Mouse (Mus musculus): ENCODE data around the gene Pank2. TPM values are rescaled to one million over a fixed set of nuclear protein-coding genes. Genes with fewer than 3 reads are reported as not detected.
"Not testable (repeated sequence)": the region's sequence is repeated elsewhere in the genome, so short reads cannot be mapped to it uniquely, and the experiment has no call there.

The Pank2 gene
- polyA plus RNA-seq, 1 experiment from 2014 or later = 23.6 TPM

DNA sequence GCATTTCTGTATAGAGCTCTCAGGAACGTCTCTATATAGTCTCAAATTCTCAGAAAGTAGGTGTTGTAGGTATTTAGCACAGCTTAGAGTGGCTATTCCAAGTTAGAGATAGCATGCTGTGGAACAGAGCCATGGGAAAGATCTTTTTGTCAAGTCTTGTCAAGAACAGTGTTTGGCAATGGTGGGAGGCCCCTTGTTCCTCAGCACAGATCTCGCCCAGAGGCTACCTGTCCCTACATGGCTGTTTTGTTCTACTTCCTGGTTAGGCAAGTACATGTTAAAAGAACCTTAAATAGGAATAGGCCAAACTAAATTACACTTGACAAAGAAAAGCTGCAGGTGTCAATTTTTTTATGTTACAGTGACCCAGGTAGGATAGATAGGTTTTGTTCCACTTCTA lies 38.2 kb downstream of the Pank2 start:
- no peak overlapping the region for H3K4me3 ChIP-seq (replicated peaks)
- H3K9ac ChIP-seq (replicated peaks) = no peak overlapping the region
- no peak overlapping the region for H3K4me2 ChIP-seq
- no peak for ATAC-seq (ENCODE audit: low FRiP score)
- no peak overlapping the region for H3K27ac ChIP-seq (replicated peaks)
- no peaks in the 10 kb centered on the region for H3K4me1 ChIP-seq
- peaks cover 62% of the 10 kb centered on the region for H3K36me3 ChIP-seq
- H3K27me3 ChIP-seq (replicated peaks) = no peaks in the 10 kb centered on the region
- WGBS = 91% methylated on average over 2 of the region's 2 CpGs
- no peaks in the 10 kb centered on the region for H3K9me3 ChIP-seq (replicated peaks)

DNA sequence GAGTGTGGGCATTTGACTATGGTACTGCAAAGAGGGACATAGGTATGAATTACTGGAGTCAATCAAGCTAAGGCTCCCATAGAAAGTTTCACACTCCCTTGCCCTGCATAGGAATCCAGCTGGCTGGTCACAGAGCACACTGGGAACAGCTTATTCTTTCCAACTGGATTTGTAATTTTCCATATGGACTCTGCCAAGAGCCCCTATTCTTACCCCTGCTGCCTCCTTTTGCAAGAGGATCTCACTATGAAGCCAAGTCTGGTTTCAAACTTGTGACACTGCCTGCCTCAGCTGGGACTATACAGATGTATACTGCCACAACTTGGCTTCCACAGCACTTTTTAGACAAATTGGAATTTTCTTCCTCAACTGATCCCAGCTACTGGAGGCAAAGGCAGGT lies 39.3 kb downstream of the Pank2 start:
- Histone ChIP-seq H3K27ac (replicated peaks) (no peak overlapping the region), H3K9me3 (replicated peaks) (no peaks in the 10 kb centered on the region), H3K4me1 (no peaks in the 10 kb centered on the region), H3K4me2 (no peak overlapping the region), H3K27me3 (replicated peaks) (no peaks in the 10 kb centered on the region), H3K4me3 (replicated peaks) (no peak overlapping the region), H3K9ac (replicated peaks) (no peak overlapping the region), H3K36me3 (peaks cover 52% of the 10 kb centered on the region)
- no peak for ATAC-seq (ENCODE audit: low FRiP score)

DNA sequence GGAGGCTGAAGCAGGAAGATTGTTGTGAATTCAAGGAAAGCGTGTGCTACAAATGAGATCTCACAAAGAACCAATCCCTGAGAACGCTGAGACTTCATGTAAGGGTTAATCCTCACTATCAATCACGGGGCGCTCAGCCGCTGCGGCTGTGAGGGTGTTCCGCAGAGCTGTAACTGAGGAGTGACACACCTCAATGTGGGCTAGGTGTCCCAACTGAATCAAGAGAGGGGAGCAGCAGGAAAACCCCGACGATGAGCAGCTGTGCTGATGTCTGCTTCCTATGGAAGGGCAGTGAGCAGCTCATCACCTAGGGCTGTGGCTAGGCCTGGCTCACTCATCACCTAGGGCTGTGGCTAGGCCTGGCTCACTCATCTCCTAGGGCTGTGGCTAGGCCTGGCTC lies 42.2 kb downstream of the Pank2 start:
- no peaks in the 10 kb centered on the region for H3K4me1 ChIP-seq
- no peak overlapping the region for H3K27ac ChIP-seq (replicated peaks)
- H3K27me3 ChIP-seq (replicated peaks) = no peaks in the 10 kb centered on the region
- 83% methylated on average over 9 of the region's 9 CpGs for WGBS
- H3K9me3 ChIP-seq (replicated peaks) = no peaks in the 10 kb centered on the region
- H3K9ac ChIP-seq (replicated peaks) = no peak overlapping the region
- ATAC-seq (ENCODE audit: low FRiP score) = no peak
- H3K4me3 ChIP-seq (replicated peaks) = no peak overlapping the region
- H3K36me3 ChIP-seq = peaks cover 36% of the 10 kb centered on the region
- H3K4me2 ChIP-seq = no peak overlapping the region

- not testable (repeated sequence) for H3K9me3 ChIP-seq (replicated peaks); H3K27ac ChIP-seq (replicated peaks); H3K4me1 ChIP-seq; H3K9ac ChIP-seq (replicated peaks); H3K27me3 ChIP-seq (replicated peaks); H3K4me3 ChIP-seq (replicated peaks); ATAC-seq (ENCODE audit: low FRiP score); H3K4me2 ChIP-seq
- 67% methylated on average over 1 of the region's 1 CpGs for WGBS
- H3K36me3 ChIP-seq = peaks cover 30% of the 10 kb centered on the region
These were observed 42.9 kb downstream of the Pank2 start for GRCm38 (mm10) chr2:131305226-131305625.

DNA sequence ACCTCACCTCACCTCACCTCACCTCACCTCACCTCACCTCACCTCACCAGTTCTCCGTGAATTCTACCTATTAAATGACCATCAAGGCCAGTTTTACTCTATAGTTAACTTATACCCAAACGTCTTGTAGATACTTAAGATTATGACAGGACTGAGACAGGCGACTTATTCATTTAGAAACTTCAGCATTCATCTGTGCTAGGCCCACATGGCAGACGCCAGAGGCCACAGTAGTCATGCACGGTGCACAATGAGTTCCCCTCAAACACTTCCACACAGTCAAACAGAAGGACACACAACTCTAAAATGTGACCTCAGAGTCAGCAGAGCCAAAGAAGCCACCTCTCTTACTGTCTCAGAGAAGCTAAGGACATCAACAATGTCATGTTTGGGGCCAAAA lies 45.1 kb downstream of the Pank2 start:
- Histone ChIP-seq H3K4me2 (no peak overlapping the region), H3K27ac (replicated peaks) (no peak overlapping the region), H3K4me3 (replicated peaks) (no peak overlapping the region), H3K9ac (replicated peaks) (no peak overlapping the region), H3K4me1 (no peaks in the 10 kb centered on the region), H3K9me3 (replicated peaks) (no peaks in the 10 kb centered on the region), H3K36me3 (peaks cover 31% of the 10 kb centered on the region), H3K27me3 (replicated peaks) (no peaks in the 10 kb centered on the region)
- no peak for ATAC-seq (ENCODE audit: low FRiP score)
- 88% methylated on average over 5 of the region's 5 CpGs for WGBS

GRCm38 (mm10) chr2:131307822-131308221 lies 45.5 kb downstream of the Pank2 start:
- Histone ChIP-seq H3K4me1 (no peaks in the 10 kb centered on the region), H3K4me2 (no peak overlapping the region), H3K9me3 (replicated peaks) (no peaks in the 10 kb centered on the region), H3K9ac (replicated peaks) (no peak overlapping the region), H3K27me3 (replicated peaks) (no peaks in the 10 kb centered on the region), H3K36me3 (peaks cover 31% of the 10 kb centered on the region), H3K27ac (replicated peaks) (no peak overlapping the region), H3K4me3 (replicated peaks) (no peak overlapping the region)
- no peak for ATAC-seq (ENCODE audit: low FRiP score)
- 74% methylated on average over 2 of the region's 2 CpGs for WGBS

DNA sequence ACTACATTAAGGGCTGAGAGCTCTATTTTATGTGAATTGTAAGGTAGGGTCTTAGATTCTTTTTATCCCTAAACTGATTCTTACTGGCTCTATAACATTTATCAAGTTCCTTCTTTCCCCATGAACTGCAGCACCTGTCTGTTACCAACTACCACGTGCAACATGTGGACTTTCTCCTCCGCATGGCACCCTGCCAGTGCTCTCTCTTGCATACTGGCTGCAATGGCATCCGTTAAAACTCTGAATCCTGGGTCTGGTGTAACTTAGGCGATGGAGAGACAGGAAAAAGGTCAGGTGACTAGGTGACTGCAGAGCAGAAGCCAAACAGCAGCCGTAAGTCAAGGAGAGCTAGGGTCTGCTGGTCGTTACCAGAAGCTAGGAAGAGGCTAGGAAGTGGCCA lies 47.0 kb downstream of the Pank2 start:
- Histone ChIP-seq H3K9me3 (replicated peaks) (no peaks in the 10 kb centered on the region), H3K4me3 (replicated peaks) (no peak overlapping the region), H3K4me1 (no peaks in the 10 kb centered on the region), H3K27me3 (replicated peaks) (no peaks in the 10 kb centered on the region), H3K36me3 (peaks cover 18% of the 10 kb centered on the region), H3K27ac (replicated peaks) (no peak overlapping the region), H3K9ac (replicated peaks) (no peak overlapping the region), H3K4me2 (no peak overlapping the region)
- WGBS = 77% methylated on average over 6 of the region's 6 CpGs
- ATAC-seq (ENCODE audit: low FRiP score) = no peak

- Histone ChIP-seq H3K36me3 (peaks cover 15% of the 10 kb centered on the region; the same call in 1 of the 2 replicates), H3K4me3 (replicated peaks) (no peak overlapping the region), H3K27ac (replicated peaks) (no peak overlapping the region), H3K4me2 (no peak overlapping the region), H3K9ac (replicated peaks) (no peak overlapping the region), H3K4me1 (peaks cover 1% of the 10 kb centered on the region; the same call in 1 of the 2 replicates), H3K9me3 (replicated peaks) (0 out of 2 replicates have a peak, but pooled peaks cover 6% of the 10 kb centered on the region), H3K27me3 (replicated peaks) (no peaks in the 10 kb centered on the region)
- peak; percentile 50; the same call in 1 of the 2 replicates for ATAC-seq (ENCODE audit: low FRiP score)
- 91% methylated on average over 2 of the region's 2 CpGs for WGBS
These were observed 53.9 kb downstream of the Pank2 start for GRCm38 (mm10) chr2:131316167-131316566.

GRCm38 (mm10) chr2:131319401-131319800 lies 57.1 kb downstream of the Pank2 start:
- H3K27ac ChIP-seq (replicated peaks) = no peak overlapping the region
- H3K4me1 ChIP-seq = peaks cover 5% of the 10 kb centered on the region; the same call in 1 of the 2 replicates
- no peak overlapping the region for H3K9ac ChIP-seq (replicated peaks)
- 0 out of 2 replicates have a peak, but pooled peaks cover 3% of the 10 kb centered on the region for H3K36me3 ChIP-seq
- H3K4me2 ChIP-seq = no peak overlapping the region
- no peaks in the 10 kb centered on the region for H3K27me3 ChIP-seq (replicated peaks)
- 0 out of 2 replicates have a peak, but pooled peaks cover 6% of the 10 kb centered on the region for H3K9me3 ChIP-seq (replicated peaks)
- ATAC-seq (ENCODE audit: low FRiP score) = no peak
- 81% methylated on average over 6 of the region's 6 CpGs for WGBS
- H3K4me3 ChIP-seq (replicated peaks) = no peak overlapping the region

DNA sequence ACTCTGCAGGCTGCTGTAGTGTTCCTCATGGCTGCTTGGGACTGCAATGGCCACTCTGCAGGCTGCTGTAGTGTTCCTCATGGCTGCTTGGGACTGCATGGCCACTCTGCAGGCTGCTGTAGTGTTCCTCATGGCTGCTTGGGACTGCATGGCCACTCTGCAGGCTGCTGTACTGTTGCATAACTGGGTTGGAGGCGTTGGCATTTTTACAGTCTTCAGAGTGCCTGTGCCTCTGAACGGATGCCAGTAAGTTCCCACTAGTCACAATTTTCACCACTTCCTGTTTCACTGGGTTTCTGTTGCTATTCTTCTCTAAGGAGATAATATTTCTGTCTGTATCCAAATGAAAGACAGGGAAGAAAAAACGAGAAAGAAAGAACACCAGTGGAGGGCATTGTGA lies 58.9 kb downstream of the Pank2 start:
- not testable (repeated sequence) for H3K4me2 ChIP-seq; H3K4me3 ChIP-seq (replicated peaks); ATAC-seq (ENCODE audit: low FRiP score); H3K36me3 ChIP-seq; H3K27me3 ChIP-seq (replicated peaks); H3K4me1 ChIP-seq; H3K9ac ChIP-seq (replicated peaks); H3K9me3 ChIP-seq (replicated peaks)
- WGBS = 63% methylated on average over 3 of the region's 3 CpGs
- 0 out of 2 replicates have a peak overlapping the region, but pooled peaks have one; percentile 18 for H3K27ac ChIP-seq (replicated peaks)

DNA sequence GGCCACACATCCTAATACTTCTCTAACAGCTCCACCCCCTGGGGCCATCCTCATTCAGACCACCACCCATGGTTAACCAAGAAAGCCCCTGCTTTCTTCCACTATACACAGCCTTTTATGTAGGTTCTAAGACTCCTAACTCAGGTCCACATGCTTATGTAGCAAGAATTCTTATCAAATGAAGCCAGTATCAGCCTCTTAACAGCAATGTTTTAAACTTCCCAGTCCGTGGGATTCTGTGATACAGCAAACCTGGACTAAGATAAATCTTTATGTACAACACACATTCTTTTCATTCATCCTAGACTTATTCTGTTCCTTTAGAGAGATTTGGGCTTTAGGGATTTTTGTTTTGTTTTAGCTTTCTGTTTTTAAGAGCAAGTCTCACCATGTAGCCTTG lies 61.4 kb downstream of the Pank2 start:
- ATAC-seq (ENCODE audit: low FRiP score) = no peak
- no peaks in the 10 kb centered on the region for H3K9me3 ChIP-seq (replicated peaks)
- 78% methylated on average over 1 of the region's 1 CpGs for WGBS
- H3K27me3 ChIP-seq (replicated peaks) = no peaks in the 10 kb centered on the region
- no peak overlapping the region for H3K27ac ChIP-seq (replicated peaks)
- H3K4me2 ChIP-seq = no peak overlapping the region
- H3K4me3 ChIP-seq (replicated peaks) = no peak overlapping the region
- H3K4me1 ChIP-seq = peaks cover 5% of the 10 kb centered on the region; the same call in 1 of the 2 replicates
- 0 out of 2 replicates have a peak, but pooled peaks cover 3% of the 10 kb centered on the region for H3K36me3 ChIP-seq
- H3K9ac ChIP-seq (replicated peaks) = no peak overlapping the region

GRCm38 (mm10) chr2:131326044-131326443 lies 63.7 kb downstream of the Pank2 start:
- WGBS = 77% methylated on average over 3 of the region's 3 CpGs
- ATAC-seq (ENCODE audit: low FRiP score) = no peak
- H3K27ac ChIP-seq (replicated peaks) = no peak overlapping the region

GRCm38 (mm10) chr2:131328981-131329380 lies 66.7 kb downstream of the Pank2 start:
- H3K9ac ChIP-seq (replicated peaks) = no peak overlapping the region
- H3K27me3 ChIP-seq (replicated peaks) = no peaks in the 10 kb centered on the region
- no peaks in the 10 kb centered on the region for H3K9me3 ChIP-seq (replicated peaks)
- no peak overlapping the region for H3K4me2 ChIP-seq
- WGBS = 97% methylated on average over 1 of the region's 1 CpGs
- H3K4me1 ChIP-seq = no peaks in the 10 kb centered on the region
- H3K36me3 ChIP-seq = no peaks in the 10 kb centered on the region
- no peak overlapping the region for H3K4me3 ChIP-seq (replicated peaks)
- H3K27ac ChIP-seq (replicated peaks) = no peak overlapping the region
- no peak for ATAC-seq (ENCODE audit: low FRiP score)

More at GRCm38 (mm10) chr2:131326044-131326443, 63.7 kb downstream of the Pank2 start:
- Histone ChIP-seq H3K36me3 (no peaks in the 10 kb centered on the region), H3K9ac (replicated peaks) (no peak overlapping the region), H3K4me2 (no peak overlapping the region), H3K4me1 (peaks cover 4% of the 10 kb centered on the region; the same call in 1 of the 2 replicates), H3K9me3 (replicated peaks) (no peaks in the 10 kb centered on the region), H3K27me3 (replicated peaks) (no peaks in the 10 kb centered on the region), H3K4me3 (replicated peaks) (no peak overlapping the region)

All from neural tube, embryonic 15.5 days (tissue).